Mouse (Mus musculus): Measurements from ENCODE around the gene Abtb1. TPM values are rescaled to one million over a fixed set of nuclear protein-coding genes. Genes with fewer than 3 reads are reported as not detected.

Abtb1 gene
- polyA plus RNA-seq, 1 experiment from 2014 or later = 30.0 TPM

- no peak overlapping the region for H3K4me2 ChIP-seq (replicated peaks)
- WGBS = 57% methylated on average over 7 of the region's 7 CpGs
- H3K4me1 ChIP-seq = peaks cover 10% of the 10 kb centered on the region
- no peak overlapping the region for H3K9ac ChIP-seq (replicated peaks)
- H3K27me3 ChIP-seq = no peaks in the 10 kb centered on the region
- no peak overlapping the region for H3K27ac ChIP-seq (replicated peaks)
- no peak overlapping the region for H3K4me3 ChIP-seq
- H3K36me3 ChIP-seq = no peaks in the 10 kb centered on the region
- H3K9me3 ChIP-seq = no peaks in the 10 kb centered on the region
- ATAC-seq (ENCODE audit: low FRiP score, low read depth) = no peak
Measured at GRCm38 (mm10) chr6:88811396-88811795, 30.4 kb downstream of the Abtb1 start.

GRCm38 (mm10) chr6:88810291-88810690, 31.5 kb downstream of the Abtb1 start:
- Histone ChIP-seq H3K4me2 (replicated peaks) (no peak overlapping the region), H3K4me3 (no peak overlapping the region), H3K27me3 (no peaks in the 10 kb centered on the region), H3K4me1 (peaks cover 7% of the 10 kb centered on the region), H3K27ac (replicated peaks) (no peak overlapping the region), H3K9me3 (no peaks in the 10 kb centered on the region), H3K36me3 (no peaks in the 10 kb centered on the region), H3K9ac (replicated peaks) (no peak overlapping the region)
- 52% methylated on average over 3 of the region's 3 CpGs for WGBS
- 0 out of 2 replicates have a peak, but pooled peaks have one; percentile 4 for ATAC-seq (ENCODE audit: low FRiP score, low read depth)

GRCm38 (mm10) chr6:88809091-88810037, 32.4 kb downstream of the Abtb1 start:
- H3K9ac ChIP-seq (replicated peaks) = no peak overlapping the region
- H3K4me3 ChIP-seq = no peak overlapping the region
- H3K9me3 ChIP-seq = no peaks in the 10 kb centered on the region
- H3K4me2 ChIP-seq (replicated peaks) = no peak overlapping the region
- H3K36me3 ChIP-seq = no peaks in the 10 kb centered on the region
- no peaks in the 10 kb centered on the region for H3K27me3 ChIP-seq
- no peak for ATAC-seq (ENCODE audit: low FRiP score, low read depth)
- 73% methylated on average over 23 of the region's 23 CpGs for WGBS
- H3K27ac ChIP-seq (replicated peaks) = no peak overlapping the region
- 0 out of 2 replicates have a peak, but pooled peaks cover 3% of the 10 kb centered on the region for H3K4me1 ChIP-seq

- Histone ChIP-seq H3K4me3 (no peak overlapping the region), H3K36me3 (no peaks in the 10 kb centered on the region), H3K4me1 (0 out of 2 replicates have a peak, but pooled peaks cover 6% of the 10 kb centered on the region), H3K27ac (replicated peaks) (no peak overlapping the region), H3K4me2 (replicated peaks) (no peak overlapping the region), H3K9ac (replicated peaks) (no peak overlapping the region), H3K27me3 (no peaks in the 10 kb centered on the region), H3K9me3 (no peaks in the 10 kb centered on the region)
- WGBS = 92% methylated on average over 17 of the region's 17 CpGs
- no peak for ATAC-seq (ENCODE audit: low FRiP score, low read depth)
Measured at GRCm38 (mm10) chr6:88804966-88805577, 36.7 kb downstream of the Abtb1 start.

GRCm38 (mm10) chr6:88803957-88804695, 37.7 kb downstream of the Abtb1 start:
- Histone ChIP-seq H3K4me3 (no peak overlapping the region), H3K9ac (replicated peaks) (no peak overlapping the region), H3K4me2 (replicated peaks) (no peak overlapping the region), H3K27me3 (no peaks in the 10 kb centered on the region), H3K27ac (replicated peaks) (no peak overlapping the region), H3K9me3 (no peaks in the 10 kb centered on the region), H3K36me3 (no peaks in the 10 kb centered on the region), H3K4me1 (0 out of 2 replicates have a peak, but pooled peaks cover 6% of the 10 kb centered on the region)
- no peak for ATAC-seq (ENCODE audit: low FRiP score, low read depth)
- 82% methylated on average over 4 of the region's 4 CpGs for WGBS

- no peaks in the 10 kb centered on the region for H3K9me3 ChIP-seq
- ATAC-seq (ENCODE audit: low FRiP score, low read depth) = no peak
- H3K27ac ChIP-seq (replicated peaks) = no peak overlapping the region
- WGBS = 84% methylated on average over 7 of the region's 7 CpGs
- 0 out of 2 replicates have a peak, but pooled peaks cover 6% of the 10 kb centered on the region for H3K4me1 ChIP-seq
- no peaks in the 10 kb centered on the region for H3K27me3 ChIP-seq
- no peaks in the 10 kb centered on the region for H3K36me3 ChIP-seq
- H3K9ac ChIP-seq (replicated peaks) = no peak overlapping the region
- H3K4me2 ChIP-seq (replicated peaks) = no peak overlapping the region
- no peak overlapping the region for H3K4me3 ChIP-seq
Measured at GRCm38 (mm10) chr6:88803051-88803450, 38.7 kb downstream of the Abtb1 start.

- H3K4me3 ChIP-seq = no peak overlapping the region
- H3K4me2 ChIP-seq (replicated peaks) = no peak overlapping the region
- no peak overlapping the region for H3K27ac ChIP-seq (replicated peaks)
- no peak for ATAC-seq (ENCODE audit: low FRiP score, low read depth)
- 70% methylated on average over 3 of the region's 3 CpGs for WGBS
- no peaks in the 10 kb centered on the region for H3K36me3 ChIP-seq
- no peak overlapping the region for H3K9ac ChIP-seq (replicated peaks)
- no peaks in the 10 kb centered on the region for H3K27me3 ChIP-seq
- H3K4me1 ChIP-seq = 0 out of 2 replicates have a peak, but pooled peaks cover 3% of the 10 kb centered on the region
- no peaks in the 10 kb centered on the region for H3K9me3 ChIP-seq
Measured at GRCm38 (mm10) chr6:88800735-88801134, 41.0 kb downstream of the Abtb1 start.

GRCm38 (mm10) chr6:88800191-88800590, 41.6 kb downstream of the Abtb1 start:
- 0 out of 2 replicates have a peak, but pooled peaks cover 3% of the 10 kb centered on the region for H3K4me1 ChIP-seq
- no peak overlapping the region for H3K9ac ChIP-seq (replicated peaks)
- no peak overlapping the region for H3K27ac ChIP-seq (replicated peaks)
- no peak for ATAC-seq (ENCODE audit: low FRiP score, low read depth)
- H3K27me3 ChIP-seq = no peaks in the 10 kb centered on the region
- 85% methylated on average over 7 of the region's 7 CpGs for WGBS
- H3K36me3 ChIP-seq = no peaks in the 10 kb centered on the region
- H3K4me3 ChIP-seq = no peak overlapping the region
- H3K4me2 ChIP-seq (replicated peaks) = no peak overlapping the region
- H3K9me3 ChIP-seq = no peaks in the 10 kb centered on the region

GRCm38 (mm10) chr6:88794561-88794971, 47.2 kb downstream of the Abtb1 start:
- no peak overlapping the region for H3K4me3 ChIP-seq
- 79% methylated on average over 14 of the region's 14 CpGs for WGBS
- peaks cover 21% of the 10 kb centered on the region; the same call in 1 of the 2 replicates for H3K4me1 ChIP-seq
- H3K27me3 ChIP-seq = 0 out of 2 replicates have a peak, but pooled peaks cover 4% of the 10 kb centered on the region
- no peak overlapping the region for H3K9ac ChIP-seq (replicated peaks)
- H3K36me3 ChIP-seq = no peaks in the 10 kb centered on the region
- no peak overlapping the region for H3K4me2 ChIP-seq (replicated peaks)
- H3K27ac ChIP-seq (replicated peaks) = no peak overlapping the region
- no peak for ATAC-seq (ENCODE audit: low FRiP score, low read depth)
- no peaks in the 10 kb centered on the region for H3K9me3 ChIP-seq

GRCm38 (mm10) chr6:88793872-88794271, 47.9 kb downstream of the Abtb1 start:
- 85% methylated on average over 13 of the region's 13 CpGs for WGBS
- H3K4me1 ChIP-seq = peaks cover 21% of the 10 kb centered on the region; the same call in 1 of the 2 replicates
- no peaks in the 10 kb centered on the region for H3K9me3 ChIP-seq

GRCm38 (mm10) chr6:88793243-88793642, 48.5 kb downstream of the Abtb1 start:
- ATAC-seq (ENCODE audit: low FRiP score, low read depth) = peak; percentile 72
- H3K9me3 ChIP-seq = no peaks in the 10 kb centered on the region
- H3K4me1 ChIP-seq = peaks cover 22% of the 10 kb centered on the region
- H3K4me3 ChIP-seq = no peak overlapping the region
- H3K9ac ChIP-seq (replicated peaks) = no peak overlapping the region
- H3K27ac ChIP-seq (replicated peaks) = no peak overlapping the region
- 44% methylated on average over 2 of the region's 2 CpGs for WGBS
- H3K27me3 ChIP-seq = 0 out of 2 replicates have a peak, but pooled peaks cover 7% of the 10 kb centered on the region
- H3K4me2 ChIP-seq (replicated peaks) = no peak overlapping the region
- no peaks in the 10 kb centered on the region for H3K36me3 ChIP-seq

More at GRCm38 (mm10) chr6:88793872-88794271, 47.9 kb downstream of the Abtb1 start:
- Histone ChIP-seq H3K36me3 (no peaks in the 10 kb centered on the region), H3K27me3 (0 out of 2 replicates have a peak, but pooled peaks cover 7% of the 10 kb centered on the region), H3K4me2 (replicated peaks) (no peak overlapping the region), H3K9ac (replicated peaks) (no peak overlapping the region), H3K4me3 (no peak overlapping the region), H3K27ac (replicated peaks) (no peak overlapping the region)
- ATAC-seq (ENCODE audit: low FRiP score, low read depth) = no peak

All from midbrain, embryonic 12.5 days (tissue).